Mouse (Mus musculus) lung, postnatal 4 days (tissue): Measurements from ENCODE around the gene Pde9a.
A peak's percentile ranks its signal among the peaks of the same experiment; 100 is the strongest.

ENCODE experiments used
- DNase-seq, 2 experiments: peaks; one replicate each; pipeline ENCODE4 v3.0.0; 2021

The Pde9a gene

DNA sequence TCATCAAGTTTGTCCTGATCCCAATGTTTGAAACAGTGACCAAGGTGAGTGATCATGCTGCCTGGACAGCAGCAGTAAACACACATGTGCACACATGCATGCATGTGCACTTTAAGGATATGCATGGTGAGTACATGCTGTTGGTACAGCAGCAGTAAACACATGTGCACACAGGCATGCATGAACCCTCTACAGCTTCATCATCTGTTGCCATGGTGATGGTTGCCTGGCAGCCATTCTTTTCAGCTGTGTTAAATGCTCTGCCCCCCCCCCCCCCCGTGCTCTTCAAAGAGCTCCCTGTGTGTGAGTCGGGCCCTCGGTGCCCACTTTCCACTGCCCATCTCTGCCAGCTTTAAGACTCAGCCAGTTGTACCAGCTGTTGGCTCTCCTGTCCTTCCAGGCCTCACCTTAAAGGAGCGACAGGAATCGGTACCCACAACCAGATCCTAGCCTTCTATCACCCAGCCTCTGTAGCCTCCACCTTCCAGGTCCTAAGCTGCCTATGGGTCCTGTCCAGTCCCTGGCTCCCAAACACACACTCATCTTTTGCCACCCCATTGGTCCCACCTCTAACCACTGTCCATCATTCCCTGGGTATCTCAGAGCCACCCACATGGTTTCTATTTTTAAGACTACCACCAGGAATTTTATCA, 84.9 kb downstream of the Pde9a start:
- DNase-seq: no peak

DNA sequence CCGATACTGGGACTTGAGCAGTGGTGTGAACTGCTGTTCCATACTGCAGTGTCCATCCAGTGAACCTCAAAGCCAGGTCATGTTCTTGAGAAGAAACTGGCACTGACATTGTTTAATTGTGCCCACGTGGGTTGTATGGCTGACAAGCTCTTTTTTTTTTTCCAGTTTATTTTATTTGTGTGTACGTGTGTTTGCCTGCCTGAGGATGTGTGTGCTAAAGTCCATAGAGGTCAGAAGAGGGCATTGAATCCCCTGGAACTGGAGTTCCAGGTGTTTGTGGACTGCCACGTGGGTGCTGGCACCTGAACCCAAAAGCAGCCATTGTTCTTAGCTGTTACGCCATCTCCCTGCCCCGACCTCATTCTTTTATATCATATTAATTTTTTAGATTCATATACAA, 88.4 kb downstream of the Pde9a start:
- DNase-seq: no peak

DNA sequence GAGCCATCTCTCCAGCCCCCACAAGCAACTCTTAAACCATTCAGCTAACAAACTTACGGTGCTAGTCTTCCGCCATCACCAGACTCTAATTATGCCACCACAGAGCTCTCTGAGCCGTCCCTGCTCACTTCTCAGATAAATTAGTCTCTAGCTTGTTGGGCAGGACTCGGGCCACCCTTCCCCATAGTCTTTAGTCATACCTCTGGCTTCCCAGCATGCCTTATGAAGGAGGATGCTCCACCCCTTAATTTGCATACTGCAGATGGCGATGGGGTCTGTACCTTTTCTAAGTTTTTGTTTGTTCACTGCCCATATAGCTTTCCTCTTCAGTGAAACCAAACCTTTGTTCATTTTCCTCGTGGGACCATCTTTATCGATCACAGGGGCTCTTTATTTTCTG, 92.6 kb downstream of the Pde9a start:
- no peak for DNase-seq

DNA sequence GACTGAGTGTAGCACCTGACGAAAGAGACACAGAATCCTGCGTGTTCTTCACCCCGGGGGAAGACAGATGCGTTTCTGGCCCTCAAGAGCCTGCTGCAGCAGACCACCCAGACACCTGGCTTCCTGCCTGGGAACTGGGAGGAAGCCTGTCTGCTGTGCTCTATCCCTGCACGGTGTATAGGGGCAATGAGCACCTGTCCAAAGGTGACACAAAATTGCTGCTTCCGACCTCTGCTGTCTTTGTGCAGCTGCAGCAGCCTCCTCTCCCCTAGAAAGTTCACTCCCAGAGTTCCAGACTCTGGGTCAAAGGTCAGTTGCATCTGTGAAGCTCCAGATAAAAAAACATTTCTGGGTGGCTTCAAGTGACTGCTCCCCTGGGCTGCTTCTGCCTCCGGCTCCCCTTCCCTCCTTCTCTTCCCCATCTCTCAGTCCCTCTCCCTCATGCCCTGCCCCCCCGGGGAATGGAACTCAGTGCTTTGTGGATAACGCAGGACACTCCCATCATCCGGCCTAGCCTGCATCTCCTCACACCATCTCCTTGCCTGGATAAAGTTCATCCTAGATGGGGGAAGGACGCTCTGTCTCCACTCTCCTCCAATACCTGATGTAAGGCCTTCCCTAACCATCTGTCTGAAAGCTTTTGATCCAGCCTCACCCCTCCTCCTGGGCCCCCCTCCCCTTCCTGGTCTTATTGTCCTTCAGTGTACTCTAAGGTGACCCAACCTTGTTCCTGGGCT, 93.3 kb downstream of the Pde9a start:
- no peak for DNase-seq

DNA sequence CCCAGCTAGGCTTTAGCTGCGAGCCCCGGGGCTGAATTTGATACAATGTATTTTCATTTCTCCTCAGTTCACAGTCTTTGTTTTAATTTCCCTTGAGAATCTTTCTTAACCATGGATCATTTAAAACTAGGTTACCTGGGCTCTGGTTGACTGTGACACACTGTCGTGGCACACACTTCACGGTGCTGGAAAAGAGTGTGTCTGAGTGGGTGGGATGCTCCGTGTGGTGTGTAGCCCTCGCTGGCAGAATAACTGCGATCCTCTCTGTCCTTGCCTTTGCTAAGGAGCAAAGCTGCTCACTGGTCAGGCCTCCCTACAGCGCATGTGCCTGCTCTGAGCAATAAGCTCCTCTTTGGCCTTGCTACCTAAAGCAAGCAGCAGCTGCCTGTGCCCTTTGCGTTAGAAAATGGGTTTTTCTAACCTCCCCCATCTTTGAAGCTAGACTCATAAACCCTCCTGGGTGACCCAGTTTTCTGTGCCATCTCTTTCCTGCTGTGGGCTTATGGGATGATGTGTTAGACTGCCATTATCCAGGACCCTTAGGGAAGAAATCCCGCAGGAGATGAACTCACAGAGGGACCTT, 100.7 kb downstream of the Pde9a start:
- DNase-seq: no peak

DNA sequence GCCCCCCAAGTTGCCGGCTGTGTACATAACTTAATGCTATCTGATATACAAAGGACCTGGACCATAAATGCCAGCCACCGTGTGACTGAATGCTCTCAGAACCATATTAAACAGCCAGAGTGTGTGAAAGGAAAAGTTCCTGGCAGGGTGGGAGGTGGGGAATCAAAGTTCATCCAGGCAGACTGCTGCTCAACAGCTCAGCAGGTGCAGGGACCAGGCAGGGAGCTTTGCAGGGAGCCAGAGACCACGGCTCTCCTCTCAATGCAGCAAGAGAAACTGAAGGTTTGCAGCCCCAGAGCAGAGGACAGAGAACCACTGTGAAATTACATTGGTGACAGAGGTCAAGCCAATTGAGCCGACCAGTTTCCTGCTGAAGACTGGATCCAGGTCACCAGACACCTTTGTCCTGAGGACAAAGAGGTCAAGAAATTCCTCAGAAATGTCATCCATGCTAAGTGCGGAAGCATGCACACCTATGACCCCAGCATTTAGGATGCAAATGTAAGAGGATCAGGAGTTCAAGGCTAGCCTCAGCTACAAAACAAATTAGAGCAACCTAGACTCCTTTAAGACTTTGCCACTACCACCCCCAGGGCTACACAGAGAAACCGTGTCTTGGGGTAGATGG, 101.5 kb downstream of the Pde9a start:
- no peak for DNase-seq

DNA sequence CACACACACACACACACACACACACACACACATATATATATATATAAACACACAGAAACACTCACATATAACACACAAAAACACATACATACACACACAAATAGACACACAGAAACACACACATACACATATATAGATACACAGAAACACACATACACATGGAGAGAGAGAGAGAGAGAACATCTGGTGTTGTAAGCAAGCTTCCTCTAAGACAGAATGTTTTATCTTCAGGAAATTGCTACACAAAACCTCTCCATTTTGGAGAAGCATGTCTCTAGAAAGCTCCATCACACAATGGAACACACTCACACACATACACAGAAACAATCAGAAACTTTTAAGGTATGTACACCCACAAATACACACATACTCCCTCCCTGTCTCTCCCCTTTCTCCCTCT, 105.3 kb downstream of the Pde9a start:
- no peak for DNase-seq

DNA sequence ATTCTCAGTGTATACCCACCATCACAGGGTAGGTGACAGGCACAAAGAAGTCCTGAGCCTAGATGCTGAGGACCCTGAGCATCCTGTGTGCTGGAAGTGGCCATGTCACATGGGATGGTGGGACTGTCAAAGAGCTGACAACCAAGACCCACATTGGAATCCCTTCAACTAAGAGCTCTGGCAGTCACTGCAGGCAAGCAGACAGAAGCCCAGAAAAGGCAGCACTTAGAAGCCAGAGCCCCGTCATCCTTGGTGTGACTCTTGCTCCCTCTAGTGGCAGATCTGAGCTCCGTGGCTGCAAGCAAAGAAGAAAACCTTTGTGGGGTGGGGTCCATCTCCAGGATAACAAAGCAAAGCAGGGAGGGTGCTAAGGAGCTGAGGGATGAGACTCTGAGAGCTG, 106.4 kb downstream of the Pde9a start:
- peak; percentile 69 to 84 for DNase-seq

DNA sequence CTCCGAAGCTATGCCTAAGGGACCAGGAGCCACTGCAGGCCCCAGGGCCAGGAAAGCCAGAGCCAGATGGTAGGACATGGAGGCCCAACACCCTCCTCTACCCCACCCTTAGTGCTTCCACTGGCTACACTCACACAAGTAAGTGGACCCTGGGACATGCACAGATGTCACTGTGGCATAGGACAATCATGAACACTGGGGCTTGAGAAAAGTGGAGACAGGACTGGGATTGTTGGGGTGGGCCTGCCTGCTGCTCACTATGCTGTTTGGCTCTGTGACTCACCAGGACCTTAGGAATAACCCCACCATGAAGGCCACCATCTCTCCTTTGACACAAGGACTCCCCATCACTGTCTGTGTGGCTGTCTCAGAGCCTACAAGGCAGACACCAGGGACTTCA, 109.0 kb downstream of the Pde9a start:
- no peak for DNase-seq

DNA sequence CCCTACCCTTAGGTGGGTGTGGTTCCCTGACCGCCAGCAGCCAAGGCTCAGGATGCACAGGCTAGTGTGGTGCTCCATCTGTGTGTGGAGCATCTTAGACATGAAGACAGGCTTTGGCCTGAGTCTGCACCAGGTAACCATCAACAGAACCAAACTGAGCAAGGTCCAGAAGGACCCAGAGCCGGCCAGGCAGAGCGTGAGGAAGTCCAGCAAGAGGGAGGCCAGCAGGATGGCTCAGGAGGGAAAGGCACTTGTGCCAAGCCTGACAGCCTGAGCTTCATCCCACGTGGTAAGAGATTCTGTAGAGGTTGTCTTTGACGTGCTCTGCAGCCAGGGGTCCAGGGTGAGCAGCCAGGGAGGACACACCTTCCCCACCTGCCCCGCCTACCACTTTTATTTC, 111.7 kb downstream of the Pde9a start:
- DNase-seq: no peak

DNA sequence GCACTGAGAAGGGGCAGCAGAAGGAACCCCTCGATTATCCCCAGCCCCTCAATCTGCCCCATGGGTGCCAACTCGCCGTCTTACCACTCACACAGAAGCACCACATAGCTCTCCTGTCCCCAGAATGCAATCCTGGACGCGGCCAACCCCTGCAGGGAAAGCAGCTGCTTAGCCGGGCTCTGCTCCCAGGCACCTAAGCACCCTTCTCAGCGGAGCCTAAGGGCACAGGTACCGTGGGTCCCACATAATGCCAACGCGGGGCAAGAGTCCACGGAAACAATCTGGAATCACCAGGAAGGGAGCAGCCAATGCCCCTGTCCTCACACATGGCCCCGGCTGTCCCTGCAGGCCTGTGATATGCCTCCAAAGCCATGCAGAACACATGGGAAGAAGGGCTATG, 113.7 kb downstream of the Pde9a start:
- no peak for DNase-seq

DNA sequence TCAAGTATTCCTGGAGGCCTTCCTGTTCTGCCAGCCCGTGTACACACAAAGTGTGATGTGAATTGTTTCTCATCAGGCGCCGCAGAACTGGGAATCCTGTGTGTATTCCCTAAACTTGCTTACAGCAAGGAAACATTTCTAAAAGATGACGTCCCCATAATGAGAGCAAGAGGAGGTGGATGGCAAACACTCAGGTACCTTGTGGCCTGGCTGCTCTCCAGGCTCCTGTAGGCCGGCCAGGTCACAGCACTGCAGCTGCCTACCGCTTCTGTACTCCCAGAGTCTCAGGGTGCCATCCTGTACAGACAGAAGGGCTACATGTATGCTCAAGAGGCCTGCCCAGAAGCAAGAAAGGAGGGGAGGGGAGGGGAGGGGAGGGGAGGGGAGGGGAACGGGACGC, 114.4 kb downstream of the Pde9a start:
- DNase-seq: peak in 1 of 2 experiments; percentile 54

DNA sequence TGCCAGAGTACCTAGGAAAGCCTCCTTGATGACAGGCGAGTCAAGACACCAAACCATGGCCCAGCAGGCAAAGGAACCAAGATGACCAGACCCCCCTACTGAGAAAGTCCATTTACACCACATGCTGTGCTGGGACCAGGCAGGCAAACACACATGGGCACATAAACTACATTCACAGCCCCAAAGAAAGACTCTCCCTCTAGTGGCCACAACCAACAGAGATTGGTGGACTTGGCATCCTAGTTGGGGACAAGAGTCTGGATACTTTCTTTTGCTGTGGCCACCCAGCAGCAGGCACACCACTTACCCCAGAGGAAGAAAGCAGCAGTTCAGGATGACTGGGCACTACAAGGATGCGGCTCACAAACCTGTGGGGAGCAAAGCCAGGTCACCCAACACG, 114.9 kb downstream of the Pde9a start:
- DNase-seq: no peak

DNA sequence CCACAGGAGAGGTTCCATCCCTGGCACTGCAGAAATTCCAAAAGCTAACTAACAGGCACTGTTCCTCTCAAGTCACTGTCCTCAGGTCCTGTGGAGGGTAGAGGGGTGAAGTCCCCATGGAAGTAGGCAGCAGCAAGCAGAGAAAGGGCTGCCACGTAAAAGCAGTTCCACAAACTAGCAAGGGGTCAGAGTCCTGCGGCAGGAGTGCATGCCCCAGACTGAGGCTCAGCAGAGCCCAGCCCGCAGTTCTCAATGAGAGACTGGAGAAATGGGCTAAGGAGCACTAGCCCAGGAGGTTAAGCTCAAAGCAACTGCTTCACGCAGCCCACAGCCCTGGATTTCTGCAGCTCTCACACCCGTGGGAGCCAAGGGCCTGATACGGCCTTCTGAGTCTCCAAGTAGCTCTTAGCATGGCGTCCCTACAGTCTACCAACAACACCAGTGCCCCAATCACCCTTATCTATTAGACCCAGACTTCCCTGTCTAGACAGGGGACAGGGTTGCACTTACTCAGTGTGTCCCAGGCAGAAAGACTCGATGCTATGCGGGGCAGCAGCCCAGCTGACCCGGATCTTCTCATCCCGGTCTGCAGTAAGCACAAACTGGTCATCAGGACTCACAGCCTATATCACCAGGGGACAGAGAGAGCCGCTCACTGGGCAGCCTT, 116.4 kb downstream of the Pde9a start:
- no peak for DNase-seq

DNA sequence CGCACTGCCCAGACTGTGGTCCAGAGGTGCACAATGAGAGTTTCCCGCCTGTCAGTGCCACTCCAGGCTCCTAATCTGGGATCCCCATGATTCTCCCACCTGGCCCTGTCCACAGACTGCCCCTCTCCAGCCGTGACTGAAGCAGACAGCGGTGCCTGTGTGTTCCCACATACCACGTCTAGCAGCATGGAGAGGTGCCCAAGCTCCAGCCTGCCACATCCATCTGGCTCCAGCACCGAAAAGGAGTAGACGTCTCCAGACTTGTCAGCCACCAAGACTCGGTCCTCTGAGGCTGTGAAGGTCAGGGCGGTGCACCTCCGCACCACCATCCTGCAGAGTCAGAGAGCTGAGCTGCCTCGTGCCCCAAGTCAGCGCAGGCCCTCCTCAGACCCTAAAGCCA, 117.3 kb downstream of the Pde9a start:
- DNase-seq: no peak

DNA sequence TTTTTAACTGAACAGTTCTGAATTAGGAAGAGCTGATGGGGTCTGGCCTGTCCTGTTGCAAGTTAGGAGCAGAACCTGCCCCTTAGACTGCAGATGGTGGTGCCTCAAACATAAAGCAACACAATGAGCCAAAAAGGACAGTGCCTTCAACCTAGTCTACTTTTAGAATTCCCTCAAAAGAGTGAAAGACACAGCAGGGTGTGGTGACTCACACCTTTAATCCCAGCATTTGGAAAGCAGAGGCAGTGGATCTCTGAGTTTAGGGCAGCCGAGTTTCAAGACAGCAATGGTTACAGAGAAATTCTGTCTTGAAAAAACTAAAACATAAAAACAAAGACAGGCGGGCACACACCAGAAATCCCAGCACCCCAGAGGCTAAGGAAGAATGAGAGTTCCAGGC, 117.9 kb downstream of the Pde9a start:
- DNase-seq: no peak

DNA sequence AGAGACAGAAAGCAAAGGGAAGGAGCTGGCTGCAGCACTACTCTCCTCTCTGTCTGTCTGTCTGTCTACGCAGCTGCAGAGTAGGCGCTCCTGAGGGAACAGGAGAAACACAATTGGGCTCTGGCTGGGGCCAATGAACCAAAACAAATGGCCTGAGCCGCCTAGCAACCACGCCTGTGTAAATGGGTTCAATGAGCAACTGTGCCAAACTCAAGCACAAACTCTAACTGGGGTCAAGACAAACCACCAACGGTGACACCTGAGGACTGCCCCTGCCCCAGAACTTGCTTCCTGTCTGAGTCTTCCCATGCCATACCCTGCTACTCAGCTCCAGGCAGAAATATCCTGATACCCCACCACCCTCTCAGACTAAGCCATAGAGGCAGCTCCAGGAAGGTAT, 119.0 kb downstream of the Pde9a start:
- DNase-seq: no peak

DNA sequence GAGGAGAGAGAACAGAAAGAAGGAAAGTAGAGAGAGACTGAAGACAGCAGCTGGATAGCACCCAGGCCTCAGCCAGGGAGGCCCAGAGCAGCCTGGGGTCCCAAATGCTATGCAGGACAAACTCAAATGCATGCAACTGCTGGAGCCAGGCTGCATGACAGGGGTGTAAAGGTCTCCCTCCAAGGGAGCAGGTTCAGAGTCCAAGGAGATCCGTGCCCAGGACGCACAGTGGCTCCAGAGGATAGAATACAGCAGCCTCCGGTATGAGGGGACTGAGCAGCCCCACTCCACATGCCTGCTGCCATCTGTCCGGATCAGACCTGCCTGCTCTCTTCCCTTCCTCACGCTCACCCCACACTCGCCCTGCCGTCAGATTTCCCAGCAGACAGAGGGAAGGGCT, 120.3 kb downstream of the Pde9a start:
- no peak for DNase-seq

DNA sequence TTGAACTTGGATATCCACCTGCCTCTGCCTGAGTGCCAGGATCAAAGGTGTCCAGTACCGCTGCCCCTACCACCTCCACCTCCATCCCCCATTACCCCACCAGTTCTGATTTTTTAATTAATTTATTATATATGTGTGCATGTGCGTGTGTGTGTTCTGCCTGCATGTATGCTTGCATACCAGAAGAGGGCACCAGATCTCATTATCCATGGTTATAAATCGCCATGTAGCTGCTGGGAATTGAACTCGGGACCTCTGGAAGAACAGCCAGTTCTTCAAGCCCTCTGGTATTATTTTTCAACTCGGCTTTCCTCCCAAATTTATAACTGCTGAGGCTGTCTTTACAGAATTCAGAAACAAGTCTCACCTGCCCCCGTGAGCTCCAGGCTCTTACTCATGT, 124.9 kb downstream of the Pde9a start:
- DNase-seq: no peak

DNA sequence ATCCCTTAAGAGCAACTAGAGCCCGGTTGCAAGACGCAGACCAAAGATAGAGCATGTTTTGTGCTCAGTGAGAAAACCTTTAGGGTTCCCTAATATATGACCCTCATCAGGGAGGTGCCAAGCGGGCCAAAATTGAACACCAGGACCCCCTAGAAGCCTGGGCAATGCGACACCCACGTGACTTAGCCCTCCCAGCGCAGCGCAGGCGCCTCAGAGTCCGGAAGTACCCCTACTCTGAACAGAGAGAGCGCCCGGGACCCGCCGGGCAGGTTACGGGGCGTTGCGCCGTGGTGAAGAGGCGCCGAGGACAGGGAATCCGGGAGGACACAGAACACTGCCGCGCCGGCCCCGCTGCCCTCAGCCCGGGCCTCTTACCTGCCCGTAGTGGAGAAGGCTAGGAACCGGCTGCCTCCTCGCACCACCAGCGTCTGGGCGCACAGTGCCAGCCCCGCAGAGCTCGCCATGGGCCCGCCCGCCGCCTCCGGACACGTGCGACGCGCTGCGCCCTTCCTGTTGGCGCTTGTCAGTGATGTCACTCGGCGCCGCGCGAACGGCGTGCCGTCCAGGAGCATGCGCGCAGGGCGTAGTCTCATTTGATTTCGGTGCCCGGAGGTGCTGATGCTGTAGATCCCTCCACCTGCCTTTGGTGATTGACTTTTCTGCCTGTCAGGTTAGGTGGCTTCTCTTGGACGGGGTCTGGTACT, 125.9 kb downstream of the Pde9a start:
- DNase-seq: peak; percentile 89 to 91

DNA sequence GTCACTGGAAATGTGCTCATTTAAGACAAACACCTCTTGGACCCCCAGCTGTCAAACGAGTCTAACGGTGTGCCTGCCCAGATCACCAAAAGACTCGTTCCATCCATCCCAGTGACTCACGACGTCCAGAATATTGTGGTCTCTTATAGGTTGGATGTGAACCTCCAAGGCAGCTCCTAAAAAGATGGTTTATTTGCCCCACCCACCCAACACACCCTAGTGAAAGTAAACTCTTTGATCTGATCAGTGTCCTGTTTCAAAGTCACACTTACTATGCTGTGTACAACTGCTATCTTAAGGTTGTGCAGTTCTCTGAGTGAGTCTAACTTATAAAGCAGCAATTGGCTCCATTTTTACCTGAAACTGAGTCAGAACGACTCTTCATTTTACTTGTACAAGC, 126.6 kb downstream of the Pde9a start:
- DNase-seq: no peak

DNA sequence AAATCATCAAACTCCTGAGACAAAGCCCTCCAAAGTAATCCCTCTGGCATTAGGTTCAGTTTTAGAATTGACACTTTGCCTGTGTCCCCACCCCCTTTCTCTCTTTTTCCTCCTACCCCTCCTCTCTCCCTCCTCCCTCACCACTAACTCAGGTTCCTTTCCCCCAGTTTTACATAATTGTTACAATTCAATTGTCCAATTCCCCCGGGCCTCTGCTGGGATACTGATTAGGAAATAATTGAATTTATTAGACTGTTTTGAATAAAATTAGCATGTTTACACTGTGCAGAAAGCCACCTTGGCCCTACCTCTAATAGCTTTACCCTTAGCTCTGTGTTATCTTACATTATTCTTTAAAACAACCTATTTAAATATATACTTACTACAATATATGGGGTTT, 128.7 kb downstream of the Pde9a start:
- DNase-seq: no peak
